Mouse (Mus musculus) spleen, postnatal 0 days (tissue): ENCODE results near the gene Dvl2. TPM values are rescaled to one million over a fixed set of nuclear protein-coding genes. Genes with fewer than 3 reads are reported as not detected.

ENCODE experiments used
- microRNA counts: library from miRNA; unstranded; fragments of <30 nt; microRNA quantifications from one replicate; lab custom pipeline; 2015
- polyA plus RNA-seq: library from polyadenylated mRNA; unstranded; fragments of >200 nt; fragmentation: Nextera tagmentation; extraction: Ambion mirVana; gene quantifications from 2 replicates; pipeline ENCODE4 v1.2.1, GENCODE M21; 2015

The Dvl2 gene
- polyA plus RNA-seq: 6.9 and 10.2 TPM in 2 replicates

DNA sequence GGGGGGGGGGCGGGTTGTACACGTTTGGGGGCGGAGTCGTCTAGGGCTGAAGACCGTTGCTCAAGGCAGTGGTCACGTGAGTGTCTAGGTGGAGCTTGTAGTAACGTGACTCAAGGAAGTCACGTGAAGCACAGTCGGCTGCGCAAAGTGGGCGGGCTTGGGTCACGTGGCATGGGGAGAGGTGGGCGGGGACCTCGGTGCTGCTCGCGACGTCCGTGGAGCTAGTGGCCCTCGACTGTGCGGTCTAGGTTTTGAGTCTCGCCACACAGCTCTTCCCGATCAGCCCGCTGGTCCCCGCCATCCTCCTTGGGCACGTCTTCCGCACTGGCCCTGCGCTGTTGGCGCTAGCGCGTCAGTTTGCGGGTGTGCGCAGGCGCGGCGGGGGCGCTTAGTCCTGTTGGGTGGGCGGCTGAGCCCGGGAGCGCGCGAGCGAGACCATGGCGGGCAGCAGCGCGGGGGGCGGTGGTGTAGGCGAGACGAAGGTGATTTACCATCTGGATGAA lies at the start of gene Dvl2:
Dvl2 (plus strand) TSS at position 200 of the 503 bp plus-strand sequence.

DNA sequence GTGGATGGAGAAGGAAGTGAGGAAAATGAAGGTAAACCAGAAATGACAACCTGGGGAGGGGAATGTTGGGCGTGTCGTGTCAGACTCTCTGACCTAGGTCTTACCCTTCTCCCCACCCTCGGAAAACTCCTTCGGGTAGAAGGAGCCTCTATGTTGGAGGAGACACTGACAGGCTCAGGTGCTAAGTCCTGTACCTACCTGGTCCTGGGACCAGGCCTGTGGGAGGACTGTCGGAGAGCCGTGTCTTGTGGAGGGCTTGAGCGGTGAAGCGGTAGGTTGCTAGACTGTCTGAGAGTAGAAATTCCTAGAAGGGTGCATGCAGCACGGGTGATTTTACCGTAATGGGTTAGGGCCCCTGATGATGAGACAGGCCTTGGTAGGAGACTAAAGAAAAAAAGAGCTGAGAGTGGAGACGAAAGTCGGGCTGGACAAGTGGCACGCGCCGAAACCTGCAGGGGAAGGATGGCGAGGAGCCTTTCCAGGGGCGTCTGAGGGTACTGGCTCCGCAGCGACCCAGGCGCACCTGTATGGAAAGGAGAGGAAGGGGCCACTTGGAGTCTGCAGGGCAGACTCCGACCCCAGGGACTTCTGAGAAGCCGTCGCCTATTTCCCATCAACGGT lies 35.6 kb upstream of the Dvl2 start, which contains the start of gene Cldn7:
Cldn7 (plus strand) TSS at position 130 of the 621 bp plus-strand sequence.

DNA sequence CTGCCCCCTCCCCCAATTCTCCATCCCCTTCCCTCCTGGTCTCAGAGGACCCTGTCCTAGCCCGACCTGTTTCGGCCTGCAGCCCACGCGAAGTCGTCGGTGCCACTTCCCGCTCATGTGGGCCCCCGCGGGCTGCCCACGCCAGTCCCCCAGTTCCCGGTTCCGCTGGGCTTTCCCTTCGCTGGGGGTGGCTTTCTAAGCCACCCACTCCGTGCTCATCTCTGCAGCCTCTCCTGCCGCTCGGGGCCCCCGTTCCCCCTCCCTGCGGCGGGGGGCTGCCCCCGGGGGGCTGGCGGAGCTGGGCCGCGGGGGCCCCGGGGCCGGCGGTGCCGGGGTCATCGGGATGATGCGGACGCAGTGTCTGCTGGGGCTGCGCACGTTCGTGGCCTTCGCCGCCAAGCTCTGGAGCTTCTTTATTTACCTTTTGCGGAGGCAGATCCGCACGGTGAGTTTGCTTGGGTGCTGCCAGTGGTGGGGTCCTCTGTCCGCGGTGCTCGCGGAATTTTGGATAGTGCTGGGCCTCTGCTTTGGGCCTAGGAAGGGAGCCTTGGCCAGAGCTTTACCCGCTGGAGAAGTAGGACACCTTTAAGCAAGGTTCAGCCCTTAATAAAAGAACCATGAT lies 19.1 kb upstream of the Dvl2 start, which contains the start of gene Ctdnep1:
Ctdnep1 (plus strand) TSS at position 16 of the 622 bp plus-strand sequence.

DNA sequence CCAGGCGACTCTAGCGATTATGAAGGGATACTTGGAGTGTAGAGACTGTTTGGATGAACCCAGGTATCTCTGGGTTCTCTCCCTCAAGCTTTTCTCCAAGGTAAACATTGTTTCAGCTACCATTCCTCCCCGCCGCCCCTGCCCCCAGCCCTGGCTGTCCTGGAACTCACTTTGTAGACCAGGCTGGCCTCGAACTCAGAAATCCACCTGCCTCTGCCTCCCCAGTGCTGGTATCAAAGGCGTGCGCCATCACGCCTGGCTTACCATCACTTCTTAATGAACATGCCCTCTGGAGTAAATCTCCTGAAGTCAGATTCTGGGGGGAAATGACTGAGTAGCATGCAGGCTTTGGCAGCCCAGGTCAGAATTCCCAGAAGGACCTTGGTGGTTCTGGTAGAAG lies 18.2 kb upstream of the Dvl2 start, which contains the start of gene Elp5:
Elp5 (minus strand) TSS at position 293 of the 400 bp plus-strand sequence.

DNA sequence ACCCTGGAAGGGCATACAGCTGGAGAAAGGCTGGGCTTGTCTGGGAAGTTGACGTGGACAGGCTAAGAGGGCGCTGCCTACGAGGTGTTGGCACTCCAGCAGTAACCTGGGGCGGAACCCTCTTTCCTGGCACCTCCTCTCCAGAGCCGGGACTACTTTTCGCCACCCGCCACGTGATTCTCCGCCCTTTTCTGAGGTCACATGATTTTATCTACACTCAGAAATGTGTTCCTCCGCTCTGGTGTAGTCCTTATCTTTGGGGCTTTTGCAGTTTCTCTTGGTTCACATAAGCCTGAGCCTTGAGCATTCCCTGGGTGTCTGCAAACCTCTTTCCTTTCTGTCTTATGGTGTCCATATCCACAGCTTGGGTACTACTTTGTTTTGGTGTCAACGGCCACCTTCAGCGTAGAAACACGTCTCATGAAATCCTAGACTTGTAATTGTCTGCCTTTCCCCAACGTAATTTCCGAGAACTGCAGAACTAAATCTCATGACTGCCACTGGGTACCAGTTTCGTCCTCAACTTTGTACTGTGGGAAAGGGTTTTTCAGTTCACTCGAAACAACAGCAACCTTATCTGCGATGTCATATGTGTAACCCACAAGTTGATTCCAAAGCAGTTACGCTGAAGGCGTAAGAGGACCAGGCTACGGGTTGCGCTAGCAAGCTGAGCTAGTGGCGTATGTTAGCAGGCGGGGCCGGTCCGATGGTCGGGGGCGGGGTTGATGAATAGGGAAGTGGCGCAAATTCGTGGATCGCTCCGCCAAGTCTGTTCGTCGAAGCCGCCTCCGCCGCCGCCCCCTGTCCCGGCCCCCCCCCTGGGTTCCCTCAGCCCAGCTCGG lies 9.3 kb upstream of the Dvl2 start, which contains the start of gene Gabarap:
Gabarap (plus strand) TSS at position 294 of the 842 bp plus-strand sequence.

DNA sequence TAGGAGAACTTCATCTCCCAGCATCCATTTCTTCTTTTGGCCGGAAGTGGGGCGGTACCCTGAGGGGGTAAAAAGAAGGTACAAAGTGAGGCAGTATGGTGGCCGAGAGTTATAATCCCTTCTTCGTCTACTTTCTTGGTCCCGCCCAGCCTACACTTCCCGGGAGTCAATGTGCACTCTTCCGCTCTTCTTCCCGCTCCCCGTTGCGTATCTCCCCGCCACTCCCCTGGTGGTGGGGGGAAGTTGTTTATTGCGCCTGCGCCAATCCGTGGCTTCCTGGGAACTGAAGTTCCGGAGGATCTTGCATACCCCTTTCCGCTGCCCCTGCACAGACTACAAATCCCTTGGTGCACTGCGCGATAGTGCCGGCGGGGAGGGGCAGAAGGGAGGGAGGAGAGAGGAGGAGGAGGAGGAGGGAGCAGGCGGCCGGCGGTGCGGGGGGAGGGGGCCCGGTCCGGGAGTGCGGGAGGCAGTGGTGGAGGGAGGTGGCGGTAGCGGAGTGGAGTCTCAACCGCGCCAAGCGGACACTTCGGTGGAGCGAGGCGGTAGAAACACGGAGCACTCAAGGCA lies 4.9 kb upstream of the Dvl2 start, which contains the start of gene Phf23:
Phf23 (plus strand) TSS at position 387 of the 570 bp plus-strand sequence.

DNA sequence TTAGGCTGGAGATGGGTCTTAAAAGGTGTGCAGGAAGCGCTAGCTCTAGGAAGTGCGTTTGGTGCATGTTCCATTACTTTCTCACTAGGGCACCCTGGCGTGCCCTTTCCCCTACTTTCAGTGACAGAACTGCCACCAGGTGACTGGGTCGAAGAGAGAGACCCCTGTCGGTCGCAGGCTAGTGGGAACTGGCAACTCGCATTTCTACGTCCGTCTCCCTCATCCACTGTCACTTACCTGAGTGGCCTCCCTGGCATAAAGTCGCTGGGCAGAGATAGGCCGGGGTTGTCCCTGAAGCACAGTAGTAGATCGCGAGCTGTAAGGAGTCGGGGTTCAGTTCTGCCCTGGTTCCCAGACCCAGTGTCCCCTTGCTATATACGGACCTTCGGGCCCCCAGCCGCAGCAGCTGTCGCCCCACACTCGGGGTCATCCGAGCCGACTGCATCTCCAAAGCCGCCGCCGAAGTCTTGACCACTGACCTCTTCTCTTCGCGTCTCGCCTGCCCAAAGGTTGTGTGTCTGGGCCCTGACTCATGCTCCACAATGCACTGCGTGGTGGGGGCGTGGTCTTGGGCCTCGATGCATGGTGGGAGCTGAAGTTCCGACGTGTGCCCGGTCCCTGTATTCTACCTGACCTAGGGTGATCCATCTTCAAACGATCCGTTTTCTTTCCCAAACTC lies 14.6 kb downstream of the Dvl2 start, which contains the start of gene Acadvl:
Acadvl (minus strand) TSS at position 532 of the 679 bp plus-strand sequence.

DNA sequence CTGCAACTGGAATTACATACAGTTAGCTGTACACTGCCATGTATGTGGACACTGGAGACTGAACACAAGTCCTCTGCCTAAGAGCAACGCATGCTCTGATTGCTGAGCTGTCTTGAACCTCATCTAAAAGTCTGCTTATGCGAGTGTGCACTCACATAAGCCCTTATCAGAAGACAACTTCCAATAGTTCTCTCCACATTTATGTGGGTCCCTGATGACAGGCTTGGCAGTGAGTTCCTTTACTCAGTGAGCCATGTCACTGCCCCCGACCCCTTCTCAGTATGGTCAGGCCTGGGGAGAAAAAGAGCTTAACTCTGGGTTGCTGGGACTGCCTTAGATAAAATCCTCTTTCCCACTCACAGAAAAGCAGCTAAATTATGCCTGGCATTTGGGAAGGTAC lies 16.3 kb downstream of the Dvl2 start, which contains the start of gene Dlg4:
Dlg4 (plus strand) TSS at position 274 of the 400 bp plus-strand sequence.

DNA sequence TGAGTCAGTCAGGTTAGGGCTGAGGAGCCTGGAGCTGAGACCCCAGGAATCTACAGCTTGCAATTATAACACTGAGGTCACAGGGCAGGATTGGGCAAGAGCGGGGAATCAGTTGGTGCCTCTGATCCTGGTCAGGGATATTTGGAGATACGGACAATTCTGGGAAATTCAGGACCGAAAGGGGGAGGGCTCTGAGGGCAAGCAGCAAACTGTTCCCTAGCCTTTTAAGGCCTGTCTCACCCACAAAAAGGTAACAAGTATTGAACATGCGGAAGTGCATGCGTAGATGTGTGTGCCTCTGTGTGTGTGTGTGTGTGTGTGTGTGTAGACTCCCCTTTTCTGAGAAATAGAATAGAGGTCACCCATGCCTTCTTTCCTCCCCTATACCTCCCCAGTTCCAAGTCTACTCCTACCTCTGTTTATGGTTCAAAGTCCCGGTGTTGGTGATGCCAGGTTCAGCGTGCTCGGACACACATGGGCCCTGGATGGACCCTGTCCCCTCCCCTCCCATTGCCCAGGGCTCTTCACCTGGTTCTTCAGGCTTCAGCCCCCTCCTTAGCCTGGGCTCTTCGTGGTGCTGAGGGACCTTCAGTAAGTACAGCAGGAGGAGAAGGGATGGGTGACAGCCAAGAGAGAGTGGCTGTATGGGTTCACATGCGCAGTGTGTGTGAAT lies 53.6 kb downstream of the Dvl2 start, which contains the start of gene Asgr1:
Asgr1 (plus strand) TSS at position 188 of the 673 bp plus-strand sequence.

MicroRNA genes within 50 kb of the gene (microRNA counts, 519-probe panel; counts per million panel counts)
- microRNA mmu-miR-324-3p (lab: Ali Mortazavi, UCI) (88.3 counts per million), microRNA mmu-miR-324-5p (lab: Ali Mortazavi, UCI) (2,295 counts per million, percentile 2 among the panel's probes with 10 or more counts)

Other genes with a start within 250 kb of the Dvl2 start
- 15.2 and 15.8 TPM in 2 replicates for gene Polr2a, start 242.0 kb upstream of the Dvl2 start, polyA plus RNA-seq
- 0.07 and 0.08 TPM in 2 replicates for gene Slc35g3, start 238.6 kb upstream of the Dvl2 start, polyA plus RNA-seq
- gene Zbtb4, start 234.7 kb upstream of the Dvl2 start, polyA plus RNA-seq: 1.3 and 1.9 TPM in 2 replicates
- gene Chrnb1, start 204.7 kb upstream of the Dvl2 start, polyA plus RNA-seq: 0.99 and 1.5 TPM in 2 replicates
- 0.33 and 0.36 TPM in 2 replicates for gene Fgf11, start 198.7 kb upstream of the Dvl2 start, polyA plus RNA-seq
- 0.30 and 0.68 TPM in 2 replicates for gene Tmem102, start 195.0 kb upstream of the Dvl2 start, polyA plus RNA-seq
- not detected in 2 replicates for gene Gm39566, start 185.3 kb upstream of the Dvl2 start, polyA plus RNA-seq
- gene Spem2, start 182.1 kb upstream of the Dvl2 start, polyA plus RNA-seq: not detected in 2 replicates
- 0.12 TPM in 1 of 2 replicates, not detected in the other for gene Spem1, start 178.4 kb upstream of the Dvl2 start, polyA plus RNA-seq
- gene Nlgn2, start 162.8 kb upstream of the Dvl2 start, polyA plus RNA-seq: 2.6 and 3.1 TPM in 2 replicates
- 337 and 343 TPM in 2 replicates for gene Tmem256, start 162.1 kb upstream of the Dvl2 start, polyA plus RNA-seq
- 45.7 and 56.8 TPM in 2 replicates for gene Plscr3, start 154.2 kb upstream of the Dvl2 start, polyA plus RNA-seq
- 0.56 and 0.91 TPM in 2 replicates for gene Tnk1, start 141.9 kb upstream of the Dvl2 start, polyA plus RNA-seq
- not detected in 2 replicates for gene Tmem95, start 122.6 kb upstream of the Dvl2 start, polyA plus RNA-seq
- 2.3 and 3.1 TPM in 2 replicates for gene Kctd11, start 119.2 kb upstream of the Dvl2 start, polyA plus RNA-seq
- gene Acap1, start 105.1 kb upstream of the Dvl2 start, polyA plus RNA-seq: 15.3 and 21.3 TPM in 2 replicates
- gene 2810408A11Rik, start 99.6 kb upstream of the Dvl2 start, polyA plus RNA-seq: 2.2 and 2.6 TPM in 2 replicates
- gene Neurl4, start 99.5 kb upstream of the Dvl2 start, polyA plus RNA-seq: 3.2 and 3.4 TPM in 2 replicates
- gene Gps2, start 86.7 kb upstream of the Dvl2 start, polyA plus RNA-seq: 104 and 116 TPM in 2 replicates
- gene Eif5a, start 78.6 kb upstream of the Dvl2 start, polyA plus RNA-seq: 1,453 and 1,558 TPM in 2 replicates
- 0.12 and 0.53 TPM in 2 replicates for gene Ybx2, start 64.8 kb upstream of the Dvl2 start, polyA plus RNA-seq
- gene Slc2a4, start 52.4 kb upstream of the Dvl2 start, polyA plus RNA-seq: 19.1 and 22.0 TPM in 2 replicates
- 0.98 and 1.6 TPM in 2 replicates for gene Cldn7, start 35.8 kb upstream of the Dvl2 start, polyA plus RNA-seq
- 20.7 and 22.4 TPM in 2 replicates for gene Ctdnep1, start 19.4 kb upstream of the Dvl2 start, polyA plus RNA-seq
- 69.4 and 73.0 TPM in 2 replicates for gene Elp5, start 18.1 kb upstream of the Dvl2 start, polyA plus RNA-seq
- 318 and 353 TPM in 2 replicates for gene Gabarap, start 9.5 kb upstream of the Dvl2 start, polyA plus RNA-seq
- gene Phf23, start 4.8 kb upstream of the Dvl2 start, polyA plus RNA-seq: 26.6 and 35.9 TPM in 2 replicates
- gene Acadvl, start 14.8 kb downstream of the Dvl2 start, polyA plus RNA-seq: 58.3 and 59.1 TPM in 2 replicates
- gene Dlg4, start 16.3 kb downstream of the Dvl2 start, polyA plus RNA-seq: 1.5 and 3.1 TPM in 2 replicates
- 0.10 and 0.16 TPM in 2 replicates for gene Asgr1, start 53.5 kb downstream of the Dvl2 start, polyA plus RNA-seq
- 0.12 TPM in 1 of 2 replicates, not detected in the other for gene Asgr2, start 92.0 kb downstream of the Dvl2 start, polyA plus RNA-seq
- 2.3 and 3.5 TPM in 2 replicates for gene Mgl2, start 129.7 kb downstream of the Dvl2 start, polyA plus RNA-seq
- gene Clec10a, start 155.6 kb downstream of the Dvl2 start, polyA plus RNA-seq: 2.9 and 5.5 TPM in 2 replicates
- gene Slc16a11, start 212.2 kb downstream of the Dvl2 start, polyA plus RNA-seq: 0.28 and 0.64 TPM in 2 replicates
- gene Slc16a13, start 220.5 kb downstream of the Dvl2 start, polyA plus RNA-seq: 3.0 and 3.3 TPM in 2 replicates
- gene Bcl6b, start 229.2 kb downstream of the Dvl2 start, polyA plus RNA-seq: 5.9 and 8.2 TPM in 2 replicates
- 107 and 113 TPM in 2 replicates for gene 0610010K14Rik, start 237.3 kb downstream of the Dvl2 start, polyA plus RNA-seq
- 6.9 and 7.8 TPM in 2 replicates for gene Gm21988, start 239.2 kb downstream of the Dvl2 start, polyA plus RNA-seq
- gene Rnasek, start 239.2 kb downstream of the Dvl2 start, polyA plus RNA-seq: 211 and 216 TPM in 2 replicates